Mouse (Mus musculus): ENCODE measurements at regions not wholly inside any gene's neighbourhood (a gene's known extent, or its start where the extent isn't known, plus 50 kb on each side); places are given as distances from the start of the nearest gene placed in this dataset.
A peak's percentile ranks its signal among the peaks of the same experiment; 100 is the strongest.

DNA sequence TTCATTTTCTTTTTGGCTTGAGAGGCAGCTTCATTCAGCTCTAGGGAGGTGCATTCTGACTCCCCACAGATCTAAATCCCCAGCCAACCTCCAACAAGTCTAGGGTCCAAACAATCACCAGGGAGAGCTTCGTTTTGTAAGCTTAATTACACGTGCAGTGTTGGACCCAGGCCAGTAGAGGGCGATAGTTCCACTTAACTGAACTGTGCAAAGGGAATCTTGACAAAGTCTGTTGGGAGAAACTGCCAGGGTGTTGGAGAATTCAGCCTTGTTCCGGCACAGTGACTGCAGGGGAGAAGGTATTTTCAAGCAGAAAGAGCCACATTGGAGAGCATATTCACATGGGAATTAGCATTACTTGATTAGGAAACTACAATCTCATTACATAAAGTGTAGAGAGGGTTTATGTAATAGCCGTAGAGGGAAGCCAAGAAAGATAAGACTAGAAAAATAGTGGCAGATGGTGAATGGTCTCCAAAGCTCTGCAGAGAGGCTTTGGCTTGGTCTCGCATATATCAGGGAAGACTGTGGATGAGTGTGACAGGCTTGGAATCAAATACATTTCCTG, 358.2 kb downstream of the Bmper start:
- Histone ChIP-seq H3K9me3 (ENCODE audit: control insufficient read depth, low read length) (no peaks in the 10 kb centered on the region), H3K4me2 (ENCODE audit: low read depth, low read length) (no peak overlapping the region), H3K27me3 (replicated peaks; ENCODE audit: control insufficient read depth, insufficient read depth, low read length) (no peaks in the 10 kb centered on the region), H3K27ac (ENCODE audit: low read length) (no peak overlapping the region), H3K9ac (ENCODE audit: low read depth, low read length) (no peak overlapping the region), H3K4me1 (ENCODE audit: control insufficient read depth, insufficient read depth, low read length) (no peaks in the 10 kb centered on the region), H3K36me3 (ENCODE audit: control insufficient read depth, insufficient read depth, low read length) (no peaks in the 10 kb centered on the region), H3K4me3 (ENCODE audit: low read length) (no peak overlapping the region)
- WGBS: 13% methylated on average over 6 of the region's 6 CpGs
- peak; percentile 64 for ATAC-seq

DNA sequence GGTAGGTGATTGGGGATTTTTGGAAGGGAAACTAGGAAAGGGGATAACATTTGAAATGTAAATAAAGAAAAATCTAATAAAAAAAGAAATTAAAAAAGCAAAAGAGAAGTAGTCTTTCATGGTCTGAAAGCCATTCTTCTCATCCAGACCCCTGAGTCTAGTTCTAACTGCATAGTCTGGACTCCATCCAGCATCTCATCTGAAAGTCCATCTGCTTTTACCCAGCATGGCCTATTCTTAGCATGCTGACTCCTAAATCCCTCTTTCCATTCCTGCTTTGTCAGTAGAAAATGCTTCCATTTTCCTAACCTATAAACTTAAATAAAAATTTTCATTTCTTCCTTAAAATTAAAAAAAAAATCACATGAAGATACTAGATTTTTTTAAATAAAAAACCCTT, 361.7 kb downstream of the Bmper start:
- Histone ChIP-seq H3K27ac (ENCODE audit: low read length) (no peak overlapping the region), H3K27me3 (replicated peaks; ENCODE audit: control insufficient read depth, insufficient read depth, low read length) (no peaks in the 10 kb centered on the region), H3K4me2 (ENCODE audit: low read depth, low read length) (no peak overlapping the region), H3K9ac (ENCODE audit: low read depth, low read length) (no peak overlapping the region), H3K4me3 (ENCODE audit: low read length) (no peak overlapping the region), H3K4me1 (ENCODE audit: control insufficient read depth, insufficient read depth, low read length) (no peaks in the 10 kb centered on the region), H3K9me3 (ENCODE audit: control insufficient read depth, low read length) (no peaks in the 10 kb centered on the region), H3K36me3 (ENCODE audit: control insufficient read depth, insufficient read depth, low read length) (no peaks in the 10 kb centered on the region)
- no peak for ATAC-seq

DNA sequence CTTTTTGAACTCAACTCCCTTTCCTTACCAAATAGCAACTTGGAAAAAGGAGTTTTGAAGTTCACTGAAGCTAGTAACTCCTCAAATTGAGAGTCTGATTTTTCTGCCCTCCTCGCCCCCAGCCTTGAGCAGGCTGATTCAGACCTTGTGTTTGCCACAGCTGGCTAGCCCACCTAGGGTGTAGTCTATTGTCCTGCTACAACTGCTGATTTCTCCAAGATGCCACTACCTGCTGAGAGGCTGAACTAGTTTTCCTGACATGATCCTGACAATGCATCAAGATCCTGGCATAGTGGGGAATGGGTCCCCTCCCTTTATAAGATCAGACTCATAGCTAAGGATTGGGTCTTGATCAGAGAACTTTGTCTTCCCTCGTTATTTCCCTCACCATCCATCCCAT, 366.1 kb downstream of the Bmper start:
- H3K9ac ChIP-seq (ENCODE audit: low read depth, low read length): no peak overlapping the region
- ATAC-seq: no peak
- H3K4me1 ChIP-seq (ENCODE audit: control insufficient read depth, insufficient read depth, low read length): no peaks in the 10 kb centered on the region
- H3K4me2 ChIP-seq (ENCODE audit: low read depth, low read length): no peak overlapping the region
- H3K27me3 ChIP-seq (replicated peaks; ENCODE audit: control insufficient read depth, insufficient read depth, low read length): no peaks in the 10 kb centered on the region
- no peaks in the 10 kb centered on the region for H3K36me3 ChIP-seq (ENCODE audit: control insufficient read depth, insufficient read depth, low read length)
- no peak overlapping the region for H3K4me3 ChIP-seq (ENCODE audit: low read length)
- no peak overlapping the region for H3K27ac ChIP-seq (ENCODE audit: low read length)
- 63% methylated on average over 2 of the region's 2 CpGs for WGBS
- no peaks in the 10 kb centered on the region for H3K9me3 ChIP-seq (ENCODE audit: control insufficient read depth, low read length)

DNA sequence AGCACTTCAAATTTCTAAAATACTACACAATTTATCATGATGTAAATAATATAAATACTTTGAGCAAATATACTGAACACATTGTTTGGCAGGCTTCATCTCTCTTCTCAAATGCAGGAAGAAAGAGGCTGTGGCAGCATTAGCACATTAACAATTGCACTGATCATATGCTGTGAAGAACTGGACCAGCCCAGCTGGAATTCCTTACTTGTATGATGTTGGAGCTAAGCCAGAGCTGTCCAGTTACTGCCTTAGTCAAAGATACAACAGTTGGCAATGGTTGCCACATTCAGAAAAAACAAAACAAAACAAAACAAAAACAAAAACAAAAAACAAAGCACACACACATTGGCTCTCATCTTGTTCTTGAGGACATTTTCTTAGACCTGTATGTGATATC, 369.0 kb downstream of the Bmper start:
- Histone ChIP-seq H3K4me1 (ENCODE audit: control insufficient read depth, insufficient read depth, low read length) (no peaks in the 10 kb centered on the region), H3K27ac (ENCODE audit: low read length) (no peak overlapping the region), H3K27me3 (replicated peaks; ENCODE audit: control insufficient read depth, insufficient read depth, low read length) (no peaks in the 10 kb centered on the region), H3K4me2 (ENCODE audit: low read depth, low read length) (no peak overlapping the region), H3K36me3 (ENCODE audit: control insufficient read depth, insufficient read depth, low read length) (no peaks in the 10 kb centered on the region), H3K4me3 (ENCODE audit: low read length) (no peak overlapping the region), H3K9ac (ENCODE audit: low read depth, low read length) (no peak overlapping the region), H3K9me3 (ENCODE audit: control insufficient read depth, low read length) (no peaks in the 10 kb centered on the region)
- no peak for ATAC-seq

DNA sequence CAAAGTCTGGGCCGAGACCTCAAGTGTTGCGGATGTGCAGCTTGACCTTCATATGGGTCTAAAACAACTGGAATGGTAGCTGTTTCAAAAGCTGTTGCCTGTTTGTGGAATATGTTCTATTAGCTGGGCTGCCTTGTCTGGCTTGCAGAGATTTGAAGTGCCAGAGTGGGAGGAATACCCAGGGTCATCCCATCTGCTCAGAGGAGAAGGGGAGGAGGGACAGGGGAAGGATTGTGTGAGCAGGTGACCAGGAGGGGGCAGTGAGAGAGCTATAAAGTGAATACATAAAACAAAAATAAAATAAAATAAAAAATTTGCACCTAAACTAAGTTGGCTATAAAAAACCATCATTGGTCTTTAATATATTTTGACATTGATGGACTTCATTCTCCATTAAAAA, 377.7 kb downstream of the Bmper start:
- Histone ChIP-seq H3K9ac (ENCODE audit: low read depth, low read length) (no peak overlapping the region), H3K27me3 (replicated peaks; ENCODE audit: control insufficient read depth, insufficient read depth, low read length) (no peaks in the 10 kb centered on the region), H3K4me3 (ENCODE audit: low read length) (no peak overlapping the region), H3K4me1 (ENCODE audit: control insufficient read depth, insufficient read depth, low read length) (no peaks in the 10 kb centered on the region), H3K9me3 (ENCODE audit: control insufficient read depth, low read length) (no peaks in the 10 kb centered on the region), H3K27ac (ENCODE audit: low read length) (no peak overlapping the region), H3K4me2 (ENCODE audit: low read depth, low read length) (no peak overlapping the region), H3K36me3 (ENCODE audit: control insufficient read depth, insufficient read depth, low read length) (no peaks in the 10 kb centered on the region)
- 96% methylated on average over 2 of the region's 2 CpGs for WGBS
- ATAC-seq: no peak

All from intestine, embryonic 16.5 days (tissue).